13 mouse cellular contexts compared by ENCODE assay signal in genomic region chr16:42337663-42338062, GRCm38 (mm10). TPM values are rescaled to one million over a fixed set of nuclear protein-coding genes. Genes with fewer than 3 reads are reported as not detected.
DNase-seq lines count a peak whose midpoint lies in the region; ATAC-seq lines count a peak whose summit lies in the region.
"Had no signal": no experiment of that assay in that cellular context is flagged by ENCODE, and none has a peak within 500 bp of the region (broad histone marks: within the 10 kb centered on the region; RNA-seq: fewer than 3 reads in every experiment).

No protein-coding gene starts in this region.

- WGBS in hindbrain, embryonic 14.5 days = 42% methylated on average over 2 of the region's 2 CpGs
- 37% methylated on average over 2 of the region's 2 CpGs for WGBS in neural tube, embryonic 14.5 days

- H3K9ac ChIP-seq in hindbrain, embryonic 14.5 days = peak overlapping the region; percentile 94
- peak overlapping the region; percentile 72; the same call in 1 of the 2 replicates for H3K9ac ChIP-seq in neural tube, embryonic 14.5 days (replicated peaks; ENCODE audit: low read depth, low read length)
- H3K9ac ChIP-seq: heart, embryonic 13.5 days; liver, embryonic 13.5 days had no signal

- DNase-seq in cerebellum, postnatal 14 days = peak; percentile 48 to 55
- peak; percentile 31 to 48 for DNase-seq in right cerebral cortex, postnatal 10 days (ENCODE audit: low spot score in 2 of 2)
- no peak for DNase-seq in right cerebral cortex, adult 18-20 months
- no peak for DNase-seq in hindbrain, embryonic 14.5 days (ENCODE audit: low spot score)
- no peak for DNase-seq in adrenal gland, postnatal 25 days
- DNase-seq: adrenal gland, adult 8-10 months; kidney, adult 11 months; liver, embryonic 13.5 days had no signal

- ATAC-seq in cerebellum, adult (ENCODE audit: insufficient number of reproducible peaks, low FRiP score, low TSS enrichment) = no peak
- ATAC-seq in hindbrain, embryonic 14.5 days (ENCODE audit: low FRiP score) = no peak
- peak; percentile 20; the same call in 1 of the 2 replicates for ATAC-seq in neural tube, embryonic 14.5 days (ENCODE audit: low read depth)
- no peak for ATAC-seq in megakaryocyte, adult 5-6 weeks (ENCODE audit: poor library complexity, severe bottlenecking)

- H3K4me2 ChIP-seq in hindbrain, embryonic 14.5 days (replicated peaks) = peak overlapping the region; percentile 62
- peak overlapping the region; percentile 49 for H3K4me2 ChIP-seq in neural tube, embryonic 14.5 days (ENCODE audit: low read depth, low read length)
- H3K4me2 ChIP-seq: liver, embryonic 13.5 days had no signal

- peak overlapping the region; percentile 79 for H3K4me3 ChIP-seq in hindbrain, embryonic 14.5 days (replicated peaks; ENCODE audit: low read length)
- H3K4me3 ChIP-seq in neural tube, embryonic 14.5 days (ENCODE audit: low read depth, low read length) = peak overlapping the region; percentile 54
- H3K4me3 ChIP-seq: heart, embryonic 13.5 days; liver, embryonic 13.5 days; megakaryocyte, embryonic 14.5 days had no signal

- peaks cover 25% of the 10 kb centered on the region for H3K4me1 ChIP-seq in hindbrain, embryonic 14.5 days (replicated peaks; ENCODE audit: control insufficient read depth, insufficient read depth, low read length)
- peaks cover 4% of the 10 kb centered on the region; the same call in 1 of the 2 replicates for H3K4me1 ChIP-seq in neural tube, embryonic 14.5 days (ENCODE audit: control insufficient read depth, insufficient read depth, low read length)
- H3K4me1 ChIP-seq: liver, embryonic 13.5 days had no signal

- H3K27ac ChIP-seq in hindbrain, embryonic 14.5 days = peak overlapping the region; percentile 94
- H3K27ac ChIP-seq in neural tube, embryonic 14.5 days (ENCODE audit: low read depth, low read length) = peak overlapping the region; percentile 80; the same call in 1 of the 2 replicates
- H3K27ac ChIP-seq: heart, embryonic 13.5 days; liver, embryonic 13.5 days had no signal

- no peaks in the 10 kb centered on the region for H3K36me3 ChIP-seq in hindbrain, embryonic 14.5 days (replicated peaks; ENCODE audit: control insufficient read depth, insufficient read depth)
- H3K36me3 ChIP-seq in neural tube, embryonic 14.5 days (ENCODE audit: control insufficient read depth, insufficient read depth, low read length) = no peaks in the 10 kb centered on the region
- H3K36me3 ChIP-seq: heart, embryonic 13.5 days; liver, embryonic 13.5 days had no signal

- H3K27me3 ChIP-seq in hindbrain, embryonic 14.5 days (ENCODE audit: control insufficient read depth, insufficient read depth, low read length) = no peaks in the 10 kb centered on the region
- no peaks in the 10 kb centered on the region for H3K27me3 ChIP-seq in neural tube, embryonic 14.5 days (ENCODE audit: control insufficient read depth, insufficient read depth, low read length)

- H3K9me3 ChIP-seq in hindbrain, embryonic 14.5 days (ENCODE audit: control insufficient read depth, low read length) = no peaks in the 10 kb centered on the region
- no peaks in the 10 kb centered on the region for H3K9me3 ChIP-seq in neural tube, embryonic 14.5 days (ENCODE audit: control insufficient read depth, low read length)
- H3K9me3 ChIP-seq: heart, embryonic 13.5 days; liver, embryonic 13.5 days; megakaryocyte, embryonic 14.5 days had no signal

RNA-seq across cellular contexts. Expression of gene Gap43, which starts 2.8 kb away (rescaled TPM):
- polyA plus RNA-seq in hindbrain, embryonic 14.5 days (2014; fragmentation: Nextera tagmentation; extraction: Ambion mirVana) = 1,468 and 1,692 TPM in 2 replicates
- polyA plus RNA-seq in neural tube, embryonic 14.5 days (2014; fragmentation: Nextera tagmentation; extraction: Ambion mirVana) = 1,379 and 1,510 TPM in 2 replicates
- total RNA-seq in megakaryocyte, adult 5-6 weeks (2015) = not detected in 2 replicates
- not detected in 2 replicates for total RNA-seq in megakaryocyte, adult 5-6 weeks (2017)
- total RNA-seq in adrenal gland, postnatal 25 days (2021) = 1.1 and 1.2 TPM in 2 replicates

Comparison
In these comparisons a context has a peak if more than half of its experiments do, and no peak if none do; other contexts are left out.
1. DNase-seq: peak in cerebellum, postnatal 14 days (2 of 2) and right cerebral cortex, postnatal 10 days (2 of 2); none in right cerebral cortex, adult 18-20 months (single experiment), hindbrain, embryonic 14.5 days (single experiment) and adrenal gland, postnatal 25 days (single experiment).